ENCODE assay signal across 8 mouse cellular contexts in genomic region chr17:84112411-84113031, GRCm38 (mm10).
DNase-seq lines count a peak whose midpoint lies in the region; ATAC-seq and TF ChIP-seq lines count a peak whose summit lies in the region.

No protein-coding gene starts in this region.

- no peaks in the 10 kb centered on the region for H3K36me3 ChIP-seq in embryonic facial prominence, embryonic 13.5 days
- H3K36me3 ChIP-seq in hindbrain, postnatal 0 days (ENCODE audit: insufficient read depth, low read length): no peaks in the 10 kb centered on the region
- no peaks in the 10 kb centered on the region for H3K36me3 ChIP-seq in lung, postnatal 0 days (ENCODE audit: insufficient read depth, low read length)

- H3K9ac ChIP-seq in embryonic facial prominence, embryonic 13.5 days: peak overlapping the region; percentile 52; the same call in 1 of the 2 replicates
- H3K9ac ChIP-seq in hindbrain, postnatal 0 days (replicated peaks; ENCODE audit: low read length): no peak overlapping the region
- 0 out of 2 replicates have a peak overlapping the region, but pooled peaks have one; percentile 6 for H3K9ac ChIP-seq in lung, postnatal 0 days (replicated peaks; ENCODE audit: low read depth)

- TF ChIP-seq CTCF in hindbrain, postnatal 0 days (IDR thresholded peaks at IDR 0.05; ENCODE audit: low read depth): no peak
- TF ChIP-seq CTCF in lung, postnatal 0 days (IDR thresholded peaks at IDR 0.05): no peak

- peaks cover 44% of the 10 kb centered on the region for H3K4me1 ChIP-seq in embryonic facial prominence, embryonic 13.5 days
- no peaks in the 10 kb centered on the region for H3K4me1 ChIP-seq in hindbrain, postnatal 0 days (ENCODE audit: insufficient read depth, low read length)
- peaks cover 15% of the 10 kb centered on the region; the same call in 1 of the 2 replicates for H3K4me1 ChIP-seq in lung, postnatal 0 days (ENCODE audit: insufficient read depth, low read depth, low read length)

- DNase-seq in kidney, adult 11 months: peak; percentile 36
- no peak for DNase-seq in kidney, adult 9 months
- peak; percentile 36 for DNase-seq in hindbrain, postnatal 0 days (ENCODE audit: low spot score)
- DNase-seq in lung, postnatal 0 days (ENCODE audit: low spot score): peak; percentile 92
- DNase-seq in layer of hippocampus, postnatal 25 days (ENCODE audit: extremely low spot score in 1 of 2, low spot score in 1 of 2): no peak
- no peak for DNase-seq in cerebellum, postnatal 4 days (ENCODE audit: low spot score in 2 of 2)
- DNase-seq in layer of hippocampus, postnatal 36 days: no peak

- 28% methylated on average over 6 of the region's 6 CpGs for WGBS in embryonic facial prominence, embryonic 13.5 days
- WGBS in hindbrain, postnatal 0 days: 32% methylated on average over 6 of the region's 6 CpGs
- whole genome bisulfite sequencing in lung, postnatal 0 days: 38% methylated on average over 6 of the region's 6 CpGs

- H3K9me3 ChIP-seq in embryonic facial prominence, embryonic 13.5 days: no peaks in the 10 kb centered on the region
- H3K9me3 ChIP-seq in hindbrain, postnatal 0 days (ENCODE audit: low read length): no peaks in the 10 kb centered on the region
- no peaks in the 10 kb centered on the region for H3K9me3 ChIP-seq in lung, postnatal 0 days (ENCODE audit: low read length)

- H3K27me3 ChIP-seq in embryonic facial prominence, embryonic 13.5 days: no peaks in the 10 kb centered on the region
- H3K27me3 ChIP-seq in hindbrain, postnatal 0 days (ENCODE audit: insufficient read depth, low read length): no peaks in the 10 kb centered on the region
- no peaks in the 10 kb centered on the region for H3K27me3 ChIP-seq in lung, postnatal 0 days (replicated peaks; ENCODE audit: insufficient read depth, low read length)

- H3K4me2 ChIP-seq in embryonic facial prominence, embryonic 13.5 days: no peak overlapping the region
- no peak overlapping the region for H3K4me2 ChIP-seq in hindbrain, postnatal 0 days (ENCODE audit: low read depth, low read length)
- no peak overlapping the region for H3K4me2 ChIP-seq in lung, postnatal 0 days (replicated peaks; ENCODE audit: low read depth, low read length)

- H3K4me3 ChIP-seq in embryonic facial prominence, embryonic 13.5 days: no peak overlapping the region
- H3K4me3 ChIP-seq in hindbrain, postnatal 0 days (ENCODE audit: low read length): no peak overlapping the region
- no peak overlapping the region for H3K4me3 ChIP-seq in lung, postnatal 0 days (ENCODE audit: low read depth, low read length)

- TF ChIP-seq EP300 in lung, postnatal 0 days (IDR thresholded peaks at IDR 0.05): peak; percentile 73

- H3K27ac ChIP-seq in embryonic facial prominence, embryonic 13.5 days: peak overlapping the region; percentile 77
- H3K27ac ChIP-seq in hindbrain, postnatal 0 days: no peak overlapping the region
- peak overlapping the region; percentile 77 for H3K27ac ChIP-seq in lung, postnatal 0 days (ENCODE audit: low read length)

- ATAC-seq in embryonic facial prominence, embryonic 13.5 days (ENCODE audit: insufficient number of reproducible peaks, insufficient read depth, low FRiP score, low TSS enrichment, low read depth): no peak
- peak; percentile 46; the same call in 1 of the 2 replicates for ATAC-seq in hindbrain, postnatal 0 days
- peak; percentile 67 for ATAC-seq in lung, postnatal 0 days

Comparison
In these comparisons a context has a peak if more than half of its experiments do, and no peak if none do; other contexts are left out.
1. DNase-seq: peak in kidney, adult 11 months (single experiment), hindbrain, postnatal 0 days (single experiment) and lung, postnatal 0 days (single experiment); none in kidney, adult 9 months (single experiment), layer of hippocampus, postnatal 25 days (0 of 2), cerebellum, postnatal 4 days (0 of 2) and layer of hippocampus, postnatal 36 days (0 of 2).